Mouse (Mus musculus) layer of hippocampus, postnatal 14 days (tissue): ENCODE data around the gene Utrn. TPM values are rescaled to one million over a fixed set of nuclear protein-coding genes. Genes with fewer than 3 reads are reported as not detected.
A peak's percentile ranks its signal among the peaks of the same experiment; 100 is the strongest.

Source experiments
- DNase-seq, 2 experiments: peaks; one replicate each; pipeline ENCODE4 v3.0.0; 2021 to 2022; ENCODE audit warnings: low spot score in 2 of 2, mixed read lengths in 1 of 2
- total RNA-seq, 2 experiments: library from RNA; stranded (reverse); gene quantifications; 2 replicates each; pipeline ENCODE4 v1.2.3; 2021

The Utrn gene
- total RNA-seq, 2 experiments from 2014 or later, result 35.6 to 40.3 TPM

DNA sequence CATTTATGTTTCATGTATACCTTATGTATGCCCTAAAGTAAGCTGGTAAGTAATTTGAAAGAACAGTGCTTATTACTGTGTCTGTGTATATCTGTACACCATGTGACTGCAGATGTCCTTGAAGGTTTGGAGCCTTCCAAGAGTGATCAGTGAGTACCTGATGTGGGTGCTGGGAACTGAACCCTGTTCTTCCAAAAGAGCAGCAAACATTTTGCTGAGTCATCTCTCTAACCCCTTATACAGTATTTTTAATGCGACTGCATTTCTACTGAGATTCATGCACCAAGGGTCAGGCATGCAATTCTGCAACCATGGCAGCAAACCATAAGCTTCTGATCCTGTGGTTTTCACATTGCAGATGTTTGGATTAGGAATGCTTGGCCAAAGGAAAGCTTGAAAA lies 412.3 kb downstream of the Utrn start:
- DNase-seq, result no peak

DNA sequence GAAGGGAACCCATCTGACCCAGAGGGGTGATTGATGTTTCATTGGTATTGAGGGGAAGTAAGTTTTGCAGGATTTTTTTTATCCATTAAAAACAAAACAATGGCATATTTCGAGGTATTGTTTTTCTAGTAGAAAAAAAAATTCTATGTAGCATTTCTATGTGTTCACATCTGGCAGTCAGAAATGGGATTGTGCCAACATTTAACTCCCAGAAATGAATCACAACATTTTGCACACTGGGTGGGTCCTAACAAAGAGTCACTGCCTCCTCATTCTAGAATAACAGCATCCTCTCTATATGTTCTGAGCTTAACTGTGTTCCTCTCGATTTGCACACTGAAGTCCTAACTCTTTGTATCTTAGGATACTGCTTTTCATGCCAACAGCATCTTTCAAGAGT lies 416.5 kb downstream of the Utrn start:
- DNase-seq, result no peak

DNA sequence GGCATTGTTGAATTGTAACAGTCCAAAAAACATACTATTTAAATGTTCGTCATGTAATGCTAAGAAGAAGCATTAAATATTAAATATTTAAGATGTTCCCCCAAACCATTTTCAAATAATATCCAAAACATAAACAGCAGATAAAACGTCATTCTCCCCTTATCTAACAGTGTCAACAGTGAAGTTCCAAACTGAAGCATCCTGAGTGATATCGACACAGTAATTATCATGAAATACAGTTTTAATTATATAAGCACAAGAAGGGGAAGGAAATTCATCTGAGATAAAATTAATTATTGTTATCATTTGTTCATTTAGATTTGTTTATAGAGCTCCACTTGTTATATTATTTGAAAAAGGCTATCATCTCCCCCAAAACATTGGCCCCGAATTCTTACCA lies 425.0 kb downstream of the Utrn start:
- no peak for DNase-seq

DNA sequence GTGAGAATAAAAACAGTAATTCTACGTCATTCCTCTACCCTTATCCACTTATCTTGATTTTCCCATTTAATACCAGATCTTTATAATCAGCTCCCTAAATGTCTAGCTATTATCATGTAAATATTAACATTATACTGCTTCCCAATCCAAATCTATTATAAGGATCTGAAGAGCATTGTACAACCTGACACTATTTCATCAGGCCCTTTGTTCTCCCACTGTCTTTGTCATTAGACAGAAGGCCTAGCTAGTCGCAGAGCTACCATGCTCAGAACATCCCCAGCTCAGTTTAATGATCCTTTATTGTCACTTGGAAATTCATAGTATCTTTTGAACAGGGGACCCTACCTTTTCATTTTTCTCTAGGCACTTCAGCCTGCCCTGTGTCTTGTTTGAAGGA lies 436.0 kb downstream of the Utrn start:
- no peak for DNase-seq

GRCm38 (mm10) chr10:12430399-12430798 lies 438.8 kb downstream of the Utrn start:
- DNase-seq, result no peak

- DNase-seq, result peak; percentile 6 to 17
Measured at GRCm38 (mm10) chr10:12426866-12427265, 442.3 kb downstream of the Utrn start.

DNA sequence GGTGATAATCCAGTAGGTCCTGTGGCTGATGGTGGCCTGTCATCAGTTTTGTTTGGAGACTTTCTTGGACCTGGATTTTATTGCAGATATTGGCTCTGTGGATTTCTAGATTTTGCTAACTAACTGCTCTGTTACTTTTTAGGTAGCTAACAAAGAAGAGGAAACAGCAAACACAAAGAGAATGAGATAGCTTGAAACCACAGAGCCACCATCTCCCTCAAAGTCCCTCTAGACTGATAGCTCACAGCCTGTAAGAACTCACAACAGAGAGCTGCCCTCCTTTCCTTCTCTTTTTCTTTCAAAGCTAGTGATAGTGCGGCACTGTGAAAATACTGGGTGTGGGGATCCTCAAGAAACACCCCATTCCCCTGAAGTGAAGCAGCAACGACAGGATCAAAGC lies 444.2 kb downstream of the Utrn start:
- DNase-seq, result no peak

GRCm38 (mm10) chr10:12423994-12424725 lies 445.0 kb downstream of the Utrn start:
- DNase-seq, result no peak

DNA sequence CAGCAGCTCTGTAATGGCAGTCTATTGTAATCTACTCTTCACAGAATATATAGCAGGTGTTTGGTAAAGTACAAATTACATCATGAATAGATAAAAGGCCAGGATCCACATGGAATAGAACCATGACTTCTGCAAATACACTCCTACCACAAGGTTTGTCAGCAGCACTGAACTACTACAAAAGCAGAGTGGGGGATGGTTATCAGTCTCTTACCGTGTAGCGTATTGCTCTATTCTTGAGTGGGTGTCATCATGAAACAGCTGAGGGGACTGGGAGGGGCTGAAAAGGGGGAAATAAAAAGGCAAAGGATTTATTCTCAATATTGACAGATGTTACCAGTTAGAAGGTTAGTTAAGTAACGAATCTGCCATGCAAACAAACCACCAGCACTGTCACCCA lies 454.2 kb downstream of the Utrn start:
- no peak for DNase-seq

GRCm38 (mm10) chr10:12406338-12407110 lies 462.6 kb downstream of the Utrn start:
- no peak for DNase-seq

GRCm38 (mm10) chr10:12399450-12399849 lies 469.7 kb downstream of the Utrn start:
- no peak for DNase-seq

GRCm38 (mm10) chr10:12380139-12380538 lies 489.0 kb downstream of the Utrn start:
- no peak for DNase-seq

DNA sequence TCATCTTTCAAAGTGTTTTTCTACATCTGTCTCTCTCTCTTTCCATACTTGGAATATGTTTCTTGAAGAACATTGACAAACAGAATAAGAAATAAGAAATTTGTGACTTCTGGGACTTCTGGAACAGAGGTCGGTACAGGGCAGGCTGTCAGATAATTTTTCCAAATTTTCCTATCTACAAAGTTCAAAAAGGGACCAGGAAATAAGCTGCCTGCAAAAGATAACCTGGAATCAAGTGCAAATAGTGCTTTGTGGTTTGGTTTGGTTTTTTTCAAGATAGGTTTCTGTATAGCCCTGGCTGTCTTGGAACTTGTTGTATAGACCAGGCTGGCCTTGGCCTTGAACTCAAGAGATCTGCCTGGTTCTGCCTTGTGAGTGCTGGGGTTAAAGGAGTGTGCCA lies 490.0 kb downstream of the Utrn start:
- DNase-seq, result no peak

DNA sequence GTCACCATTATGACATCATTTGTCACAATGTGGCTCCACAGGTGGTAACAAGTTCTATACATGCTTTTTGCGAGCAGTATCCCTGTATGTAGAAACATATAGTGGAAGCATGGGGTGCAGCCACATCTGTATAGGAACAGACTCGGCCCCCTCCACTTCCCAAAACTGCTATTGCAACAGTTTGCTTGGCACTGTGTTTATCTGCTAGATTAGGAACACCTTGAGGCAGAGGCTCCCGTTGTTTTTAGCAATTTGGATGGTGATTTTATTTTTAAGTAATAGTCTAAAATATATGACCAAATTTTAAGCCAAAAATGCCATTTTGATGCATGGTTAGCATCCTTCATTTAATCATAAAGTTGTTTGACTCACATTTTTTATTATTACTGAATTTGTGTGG lies 491.4 kb downstream of the Utrn start:
- no peak for DNase-seq

DNA sequence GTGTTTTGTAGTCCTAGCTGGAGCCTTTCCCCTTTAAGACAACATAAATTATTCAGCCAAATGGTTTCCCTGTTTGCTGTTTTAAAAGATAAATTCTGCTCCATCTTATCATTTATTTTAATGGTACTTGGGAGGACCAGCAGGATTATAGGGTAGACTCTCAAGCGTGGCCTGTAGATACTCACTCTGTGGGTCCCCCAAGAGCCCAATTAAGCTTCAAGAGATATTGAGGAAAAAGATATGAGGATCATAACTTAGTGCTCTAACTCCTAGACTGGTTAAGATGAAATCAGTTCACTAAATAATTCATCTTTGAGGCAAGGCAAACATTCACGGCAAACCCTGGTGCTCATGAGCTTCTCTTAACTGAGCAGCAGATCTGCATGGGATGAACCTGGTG lies 493.1 kb downstream of the Utrn start:
- DNase-seq, result no peak

DNA sequence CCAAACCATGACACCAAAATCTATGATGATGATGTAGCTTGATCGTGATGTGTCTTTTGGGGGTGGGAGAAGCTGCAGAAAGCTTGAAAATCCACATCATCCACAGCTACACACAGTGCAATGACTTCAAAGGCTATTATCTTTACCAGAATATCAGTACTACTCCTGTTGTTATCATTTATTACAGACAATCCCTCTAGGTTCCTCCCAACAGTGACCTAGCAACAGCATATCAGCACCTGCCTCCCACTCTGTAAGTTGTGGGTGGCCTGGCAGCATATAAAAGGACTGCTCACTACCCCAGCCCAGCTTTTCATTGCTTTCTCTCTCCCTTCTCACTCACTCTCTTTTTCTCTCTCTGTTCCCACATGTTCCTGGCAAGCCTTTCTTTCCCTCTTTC lies 494.4 kb downstream of the Utrn start:
- no peak for DNase-seq

DNA sequence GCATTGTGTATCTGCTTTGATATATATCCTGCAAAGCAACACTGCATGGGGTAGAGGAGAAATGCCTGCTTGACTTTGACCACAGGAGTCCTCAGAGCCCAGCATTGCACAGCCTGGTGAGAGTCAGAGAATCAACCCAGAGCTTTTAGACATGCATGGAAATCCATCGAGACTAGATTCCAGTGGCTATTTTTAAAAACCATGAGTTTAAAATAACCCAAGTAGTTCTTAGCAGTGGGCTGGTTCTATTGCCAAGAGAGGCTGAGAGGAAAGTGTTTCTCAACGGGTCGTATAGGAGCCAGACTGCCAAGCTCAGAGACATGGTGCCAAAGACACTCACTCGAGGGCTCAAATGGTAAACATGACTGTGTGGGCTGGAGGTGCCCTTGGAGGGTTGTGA lies 514.6 kb downstream of the Utrn start:
- no peak for DNase-seq

- DNase-seq, result no peak
Measured at GRCm38 (mm10) chr10:12354106-12354505, 515.1 kb downstream of the Utrn start.

DNA sequence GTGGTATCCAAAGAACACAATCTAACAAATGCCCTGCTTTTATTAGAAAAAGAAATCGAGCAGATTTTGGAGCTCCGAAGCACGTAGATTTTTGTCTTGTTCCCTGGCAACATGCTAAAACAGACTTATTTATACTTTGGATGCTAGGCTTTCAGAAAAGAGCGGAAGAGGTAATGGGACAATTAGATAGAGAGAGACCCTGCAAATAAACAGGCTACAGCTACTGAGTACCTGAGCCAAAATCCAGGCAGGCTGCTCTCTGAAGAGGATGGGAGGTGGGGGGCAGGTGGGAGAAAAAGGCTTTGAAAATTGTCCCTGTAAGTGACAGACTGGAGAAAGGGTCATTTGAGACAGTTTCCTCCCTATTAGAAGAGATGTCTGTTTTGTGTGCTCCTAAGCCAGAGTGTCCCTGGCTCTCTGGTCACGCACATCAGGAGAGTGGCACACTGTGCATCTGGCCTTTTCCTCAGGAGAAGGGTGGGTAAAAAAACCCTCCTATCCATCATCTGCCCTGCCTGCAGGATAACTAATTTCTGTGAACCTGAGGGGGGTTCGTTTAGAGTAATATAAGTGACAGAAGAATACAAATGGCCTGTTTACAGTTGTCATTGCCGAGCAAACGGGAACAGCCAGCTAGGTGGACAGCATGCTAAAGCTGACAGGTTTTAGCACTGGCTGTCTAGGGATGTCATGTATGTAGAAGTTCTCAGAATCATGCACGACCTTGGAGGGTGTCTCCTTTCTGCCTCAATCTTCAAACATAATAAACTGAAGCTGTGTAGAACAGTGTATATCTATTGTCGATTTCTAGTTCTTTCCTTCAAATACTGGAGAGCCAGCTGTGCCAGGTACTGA lies 529.2 kb downstream of the Utrn start:
- DNase-seq, result peak; percentile 32 to 58

DNA sequence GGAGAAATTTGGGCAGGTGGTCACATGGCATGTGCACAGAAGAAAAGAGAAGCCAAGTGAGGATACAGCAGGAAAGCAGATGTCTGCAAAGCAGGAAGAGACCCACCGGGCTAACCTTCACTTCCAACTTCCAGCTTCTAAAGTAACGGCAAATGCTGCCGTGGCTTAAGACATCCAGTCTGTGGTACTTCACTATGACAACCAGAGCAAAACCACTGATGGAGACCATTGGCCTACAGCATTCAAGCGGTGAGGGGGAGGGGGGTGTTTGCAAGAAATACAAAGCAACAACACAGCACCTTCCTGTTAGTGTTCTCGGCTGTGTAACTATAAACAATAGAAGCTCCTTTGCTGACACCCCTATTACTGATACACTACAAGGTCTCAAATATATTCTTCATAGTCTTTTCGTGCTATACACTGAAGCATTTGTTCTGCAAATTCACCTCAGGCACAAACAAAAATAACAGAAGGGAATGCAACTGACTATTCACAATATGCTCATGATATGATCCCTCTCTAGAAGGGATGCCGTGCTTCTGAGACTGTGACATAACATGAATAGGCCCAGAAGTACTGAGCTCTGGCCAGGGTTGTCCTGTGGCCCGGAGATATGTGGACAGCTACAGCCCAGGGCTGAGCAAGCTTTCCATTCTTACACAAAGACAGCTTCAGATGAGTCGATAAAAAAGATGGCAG lies 530.0 kb downstream of the Utrn start:
- DNase-seq, result no peak
